ENCODE assay signal across 22 mouse cellular contexts in the genomic region with DNA sequence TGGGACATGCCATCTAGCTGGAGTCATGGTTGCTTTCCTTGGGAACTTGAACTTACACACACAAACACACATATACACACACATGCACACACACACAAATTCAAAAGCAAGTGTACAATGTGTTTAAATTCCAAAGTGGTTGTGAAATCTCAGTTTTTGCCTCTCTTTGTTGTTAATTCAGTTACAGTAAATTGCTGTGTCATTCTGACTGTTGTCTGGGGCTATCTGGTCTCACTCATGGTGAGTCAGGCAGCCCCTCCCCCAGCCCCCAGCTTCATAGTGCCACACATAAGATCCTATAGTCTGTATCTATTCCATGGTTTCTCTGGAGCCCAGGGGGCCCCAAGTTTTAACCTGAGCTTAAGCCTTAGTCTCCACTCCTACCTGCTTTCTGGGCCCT.
DNase-seq lines count a peak whose midpoint lies in the region.
"Had no signal": no experiment of that assay in that cellular context is flagged by ENCODE, and none has a peak within 500 bp of the region (broad histone marks: within the 10 kb centered on the region; RNA-seq: fewer than 3 reads in every experiment).

No protein-coding gene starts in this region.

- H3K27me3 ChIP-seq in limb, embryonic 10.5 days (ENCODE audit: low read depth, poor library complexity, severe bottlenecking): peaks cover 27% of the 10 kb centered on the region; the same call in 1 of the 2 replicates
- H3K27me3 ChIP-seq: heart, embryonic 13.5 days had no signal

- DNase-seq in 3134 (ENCODE audit: extremely low read depth, insufficient read length, low spot score): peak; percentile 4
- DNase-seq in Muller cell, postnatal 12 days (ENCODE audit: inconsistent ontology term): peak; percentile 62
- DNase-seq in ZHBTc4 (ENCODE audit: low read depth, low spot score): peak; percentile 6
- DNase-seq in limb, embryonic 10.5 days (ENCODE audit: low spot score): no peak
- no peak for DNase-seq in cerebellum, postnatal 25 days
- DNase-seq in left cerebral cortex, postnatal 36 days (ENCODE audit: low spot score in 2 of 2): no peak
- no peak for DNase-seq in frontal cortex, adult 2 months (ENCODE audit: extremely low spot score in 1 of 2, low spot score in 1 of 2)
- DNase-seq: adrenal gland, adult 2 months; B cell, adult 2 months; cerebellum, adult 11-12 months; cerebellum, adult 8-10 months; cerebellum, postnatal 10 days; forebrain, postnatal 0 days; gastrocnemius, postnatal 25 days; heart, adult 2 months; heart, postnatal 14 days; heart, postnatal 4 days had no signal

- intact Hi-C loops in left cerebral cortex, postnatal 36 days (cut with DNase I): no loop called here

- no peak overlapping the region for H3K4me3 ChIP-seq in limb, embryonic 10.5 days
- H3K4me3 ChIP-seq: heart, adult 2 months; heart, embryonic 10.5 days; heart, embryonic 13.5 days had no signal

- peak overlapping the region; percentile 36 for H3K27ac ChIP-seq in limb, embryonic 10.5 days
- H3K27ac ChIP-seq: heart, adult 2 months; heart, embryonic 10.5 days; heart, embryonic 13.5 days; hindbrain, embryonic 14.5 days; hindbrain, postnatal 0 days had no signal

- no peaks in the 10 kb centered on the region for H3K36me3 ChIP-seq in limb, embryonic 10.5 days
- H3K36me3 ChIP-seq: G1E; heart, embryonic 10.5 days; heart, embryonic 13.5 days had no signal

- peaks cover 18% of the 10 kb centered on the region for H3K4me1 ChIP-seq in limb, embryonic 10.5 days
- H3K4me1 ChIP-seq: heart, embryonic 10.5 days; heart, embryonic 13.5 days had no signal

- no peaks in the 10 kb centered on the region for H3K9me3 ChIP-seq in limb, embryonic 10.5 days (replicated peaks)
- H3K9me3 ChIP-seq: heart, embryonic 10.5 days; heart, embryonic 13.5 days had no signal

Comparison
In these comparisons a context has a peak if more than half of its experiments do, and no peak if none do; other contexts are left out.
1. DNase-seq: peak in 3134 (single experiment), Muller cell, postnatal 12 days (single experiment) and ZHBTc4 (single experiment); none in limb, embryonic 10.5 days (single experiment), cerebellum, postnatal 25 days (0 of 2), left cerebral cortex, postnatal 36 days (0 of 2) and frontal cortex, adult 2 months (0 of 2).